Mouse (Mus musculus): ENCODE data around the gene Kcnk10. TPM values are rescaled to one million over a fixed set of nuclear protein-coding genes. Genes with fewer than 3 reads are reported as not detected.

The Kcnk10 gene
- polyA plus RNA-seq, 1 experiment from 2014 or later, result 47.6 TPM

DNA sequence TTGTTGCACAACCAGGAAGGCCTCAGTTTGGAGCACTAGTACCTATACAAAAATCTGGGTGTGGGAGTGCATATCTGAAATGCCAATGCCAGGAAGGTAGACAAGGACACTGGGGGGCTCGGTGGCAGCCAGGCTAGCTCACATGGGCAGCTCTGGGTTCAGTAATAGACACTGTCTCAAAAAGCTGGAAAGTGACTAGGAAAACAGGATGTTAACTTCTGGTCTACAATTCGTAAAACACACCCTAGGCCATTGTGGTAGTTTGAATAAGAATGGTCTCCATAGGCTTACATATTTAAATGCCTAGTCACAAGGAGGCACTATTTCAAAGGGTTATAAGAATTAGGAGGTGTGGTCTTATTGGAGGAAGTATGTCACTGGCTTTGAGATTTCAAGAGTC lies 12.9 kb upstream of the Kcnk10 start:
- H3K36me3 ChIP-seq (replicated peaks), result no peaks in the 10 kb centered on the region
- WGBS, result 94% methylated on average over 2 of the region's 2 CpGs
- no peak overlapping the region for H3K4me2 ChIP-seq
- H3K4me1 ChIP-seq, result no peaks in the 10 kb centered on the region
- ATAC-seq (ENCODE audit: low FRiP score), result no peak
- no peak overlapping the region for H3K9ac ChIP-seq
- H3K4me3 ChIP-seq (replicated peaks), result no peak overlapping the region
- no peaks in the 10 kb centered on the region for H3K27me3 ChIP-seq
- 0 out of 2 replicates have a peak, but pooled peaks cover 10% of the 10 kb centered on the region for H3K9me3 ChIP-seq
- H3K27ac ChIP-seq, result no peak overlapping the region

DNA sequence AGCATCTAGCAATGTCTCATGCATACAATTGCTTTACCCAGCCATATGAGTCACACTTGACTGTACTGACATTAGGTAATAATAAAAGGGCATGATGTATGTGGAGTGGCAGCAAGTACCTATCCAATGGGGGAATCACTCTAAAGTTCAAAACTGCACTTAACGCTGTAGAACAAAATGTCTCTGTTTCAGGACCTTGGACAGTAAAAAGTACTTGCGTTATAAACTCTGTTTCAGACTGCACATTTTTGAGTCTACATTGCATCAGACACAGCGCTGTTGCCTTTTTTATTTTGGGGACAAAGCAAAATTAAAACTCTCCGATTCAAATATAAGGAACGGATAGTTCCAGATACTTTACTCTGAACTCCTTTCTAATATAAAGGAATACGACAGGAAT lies 10.5 kb upstream of the Kcnk10 start:
- ATAC-seq (ENCODE audit: low FRiP score), result no peak
- 74% methylated on average over 6 of the region's 6 CpGs for WGBS
- Histone ChIP-seq H3K9ac (no peak overlapping the region), H3K9me3 (0 out of 2 replicates have a peak, but pooled peaks cover 10% of the 10 kb centered on the region), H3K4me3 (replicated peaks) (no peak overlapping the region), H3K27me3 (no peaks in the 10 kb centered on the region), H3K36me3 (replicated peaks) (no peaks in the 10 kb centered on the region), H3K4me2 (no peak overlapping the region), H3K4me1 (no peaks in the 10 kb centered on the region), H3K27ac (no peak overlapping the region)

DNA sequence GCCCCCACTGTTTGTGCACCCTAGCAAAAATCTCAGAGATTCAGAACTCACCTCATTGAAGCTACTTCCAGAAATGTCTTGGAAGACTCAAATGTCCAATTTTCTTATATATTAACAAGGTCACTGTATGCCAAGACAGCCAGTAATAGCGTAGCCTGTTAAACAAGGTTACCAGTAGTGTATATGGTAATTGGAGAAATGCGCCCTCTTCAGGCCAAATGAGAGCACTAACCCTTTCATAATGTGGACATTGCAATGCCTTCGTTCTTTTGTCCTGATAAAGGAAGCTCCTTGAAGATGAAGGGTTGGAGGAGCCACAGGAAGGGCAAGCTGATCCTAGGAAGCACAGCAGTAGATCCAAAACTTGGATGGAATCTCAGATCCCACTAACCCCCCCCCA lies 7.2 kb upstream of the Kcnk10 start:
- no peaks in the 10 kb centered on the region for H3K27me3 ChIP-seq
- H3K27ac ChIP-seq, result no peak overlapping the region
- no peaks in the 10 kb centered on the region for H3K9me3 ChIP-seq
- ATAC-seq (ENCODE audit: low FRiP score), result 0 out of 2 replicates have a peak, but pooled peaks have one; percentile 44
- H3K4me1 ChIP-seq, result peaks cover 3% of the 10 kb centered on the region; the same call in 1 of the 2 replicates
- H3K9ac ChIP-seq, result no peak overlapping the region
- H3K4me2 ChIP-seq, result no peak overlapping the region
- WGBS, result 36% methylated on average over 3 of the region's 3 CpGs
- H3K36me3 ChIP-seq (replicated peaks), result no peaks in the 10 kb centered on the region
- no peak overlapping the region for H3K4me3 ChIP-seq (replicated peaks)

DNA sequence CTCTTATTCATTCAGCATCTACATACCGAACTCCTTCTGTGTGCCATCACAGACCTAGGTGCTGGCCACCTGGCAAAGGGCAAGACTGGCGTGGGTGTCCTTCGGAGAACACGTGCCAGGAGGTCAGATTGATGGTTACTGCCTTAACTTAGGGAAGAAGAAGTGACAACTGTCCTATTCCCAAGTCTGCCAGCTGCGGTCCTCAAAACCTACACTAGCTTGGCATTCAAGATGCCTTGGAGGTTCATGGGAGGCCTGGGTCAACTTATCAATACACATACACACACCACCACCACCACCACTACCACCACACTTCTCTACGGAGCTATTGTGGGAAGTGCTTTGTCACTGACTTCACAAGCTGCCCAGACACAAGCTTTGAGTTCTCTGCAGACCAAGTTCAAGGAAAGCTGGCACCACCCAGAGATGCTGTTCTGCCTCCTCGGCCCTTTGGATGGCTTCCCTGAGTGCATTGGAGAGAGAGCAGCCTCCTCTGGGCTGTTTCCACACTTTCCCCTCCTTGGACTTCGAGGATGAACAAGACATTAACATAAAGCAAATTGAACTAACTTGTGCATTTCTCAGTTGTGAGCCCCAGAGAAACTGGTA lies 2.1 kb downstream of the Kcnk10 start:
- H3K27ac ChIP-seq, result peak overlapping the region; percentile 94
- H3K9ac ChIP-seq, result peak overlapping the region; percentile 36; the same call in 1 of the 2 replicates
- peaks cover 55% of the 10 kb centered on the region for H3K4me1 ChIP-seq
- peaks cover 6% of the 10 kb centered on the region; the same call in 1 of the 2 replicates for H3K27me3 ChIP-seq
- WGBS, result 65% methylated on average over 8 of the region's 8 CpGs
- no peaks in the 10 kb centered on the region for H3K36me3 ChIP-seq (replicated peaks)
- H3K4me2 ChIP-seq, result peak overlapping the region; percentile 83
- no peak for ATAC-seq (ENCODE audit: low FRiP score)
- H3K4me3 ChIP-seq (replicated peaks), result peak overlapping the region; percentile 77
- no peaks in the 10 kb centered on the region for H3K9me3 ChIP-seq

DNA sequence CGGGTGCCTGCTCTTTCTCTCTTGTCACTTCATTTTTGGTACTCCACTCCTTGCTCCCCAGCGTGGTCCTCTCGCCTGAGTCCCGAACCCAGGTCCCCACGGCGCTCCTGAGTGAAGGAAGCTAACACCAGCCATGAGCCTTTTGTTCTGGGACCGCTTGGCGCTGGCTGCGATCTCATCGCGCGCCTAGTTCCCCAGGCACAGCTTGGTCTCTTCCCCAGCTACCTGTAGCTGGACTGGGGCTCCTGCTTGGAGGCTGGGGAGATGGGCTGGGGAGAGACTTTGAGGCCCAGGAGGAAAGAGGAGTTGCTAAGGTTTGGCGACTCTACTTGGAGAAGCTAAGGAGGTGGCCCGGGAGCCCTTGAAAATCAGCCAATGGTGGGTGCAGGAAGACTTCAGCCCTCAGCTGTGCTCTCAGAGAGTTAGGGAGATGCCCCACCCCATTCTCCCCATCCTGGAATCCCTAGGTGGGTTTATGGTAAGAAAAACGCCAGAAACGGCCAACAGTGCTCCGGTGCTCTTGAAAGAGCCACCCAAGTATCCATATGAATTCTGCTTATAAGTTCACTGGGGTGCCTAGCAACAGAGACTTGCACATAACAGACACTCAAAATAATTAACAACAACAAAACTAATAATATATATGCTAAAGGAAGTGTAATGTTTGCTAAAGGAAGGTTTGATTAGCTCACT lies 2.8 kb downstream of the Kcnk10 start:
- Histone ChIP-seq H3K9ac (peak overlapping the region; percentile 92), H3K36me3 (replicated peaks) (no peaks in the 10 kb centered on the region), H3K27ac (peak overlapping the region; percentile 94), H3K9me3 (no peaks in the 10 kb centered on the region), H3K4me3 (replicated peaks) (peak overlapping the region; percentile 77), H3K27me3 (peaks cover 6% of the 10 kb centered on the region; the same call in 1 of the 2 replicates), H3K4me1 (peaks cover 62% of the 10 kb centered on the region), H3K4me2 (peak overlapping the region; percentile 83)
- peak; percentile 25; the same call in 1 of the 2 replicates for ATAC-seq (ENCODE audit: low FRiP score)
- 8% methylated on average over 17 of the region's 17 CpGs for WGBS

DNA sequence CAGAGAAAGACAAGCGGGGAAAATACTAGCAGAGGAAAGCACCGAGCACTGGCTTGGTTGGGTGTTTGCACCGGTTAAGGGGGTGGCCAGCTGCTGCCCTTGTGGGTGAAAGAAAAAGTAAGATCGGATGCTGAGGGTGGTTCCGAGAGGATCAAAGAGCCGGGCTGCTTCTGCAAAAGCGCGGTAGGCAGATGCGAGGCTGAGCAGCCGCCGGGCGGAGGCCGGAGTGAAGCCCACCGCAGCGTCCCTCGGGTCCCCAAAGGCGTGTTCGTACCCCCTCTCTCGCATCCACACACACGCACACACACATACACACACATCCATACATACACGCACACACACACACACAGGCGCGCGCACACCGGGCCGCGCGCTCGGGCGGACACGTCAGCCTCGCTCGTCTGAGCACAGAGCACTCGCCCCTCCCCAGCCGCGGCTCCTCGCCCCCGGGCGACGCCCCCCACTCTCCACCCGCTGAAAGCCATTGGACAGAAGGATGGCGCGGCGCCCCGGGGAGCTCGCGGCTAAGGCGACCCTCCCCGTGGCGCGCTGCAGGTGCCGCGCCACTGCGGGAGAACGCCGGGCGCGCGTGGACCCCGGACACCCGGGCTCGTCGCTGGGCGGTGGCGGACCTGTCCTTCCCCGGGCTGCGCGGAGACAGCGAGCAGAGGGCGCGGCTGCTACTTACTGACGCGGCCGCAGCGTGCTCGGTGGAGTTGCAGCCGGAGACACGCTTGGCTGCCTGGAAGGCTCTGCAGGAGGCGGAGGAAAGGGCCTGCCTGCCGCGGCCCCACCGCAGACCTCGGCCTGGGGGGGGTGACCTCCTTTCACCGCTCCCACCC lies 3.5 kb downstream of the Kcnk10 start:
- Histone ChIP-seq H3K27me3 (peaks cover 6% of the 10 kb centered on the region; the same call in 1 of the 2 replicates), H3K9me3 (no peaks in the 10 kb centered on the region), H3K36me3 (replicated peaks) (no peaks in the 10 kb centered on the region; the same call in 1 of the 2 replicates), H3K4me2 (peak overlapping the region; percentile 83), H3K4me1 (peaks cover 70% of the 10 kb centered on the region), H3K4me3 (replicated peaks) (peak overlapping the region; percentile 77), H3K9ac (peak overlapping the region; percentile 92), H3K27ac (peak overlapping the region; percentile 94)
- ATAC-seq (ENCODE audit: low FRiP score), result peak; percentile 91
- WGBS, result under 1% methylated on average over 71 of the region's 84 CpGs

DNA sequence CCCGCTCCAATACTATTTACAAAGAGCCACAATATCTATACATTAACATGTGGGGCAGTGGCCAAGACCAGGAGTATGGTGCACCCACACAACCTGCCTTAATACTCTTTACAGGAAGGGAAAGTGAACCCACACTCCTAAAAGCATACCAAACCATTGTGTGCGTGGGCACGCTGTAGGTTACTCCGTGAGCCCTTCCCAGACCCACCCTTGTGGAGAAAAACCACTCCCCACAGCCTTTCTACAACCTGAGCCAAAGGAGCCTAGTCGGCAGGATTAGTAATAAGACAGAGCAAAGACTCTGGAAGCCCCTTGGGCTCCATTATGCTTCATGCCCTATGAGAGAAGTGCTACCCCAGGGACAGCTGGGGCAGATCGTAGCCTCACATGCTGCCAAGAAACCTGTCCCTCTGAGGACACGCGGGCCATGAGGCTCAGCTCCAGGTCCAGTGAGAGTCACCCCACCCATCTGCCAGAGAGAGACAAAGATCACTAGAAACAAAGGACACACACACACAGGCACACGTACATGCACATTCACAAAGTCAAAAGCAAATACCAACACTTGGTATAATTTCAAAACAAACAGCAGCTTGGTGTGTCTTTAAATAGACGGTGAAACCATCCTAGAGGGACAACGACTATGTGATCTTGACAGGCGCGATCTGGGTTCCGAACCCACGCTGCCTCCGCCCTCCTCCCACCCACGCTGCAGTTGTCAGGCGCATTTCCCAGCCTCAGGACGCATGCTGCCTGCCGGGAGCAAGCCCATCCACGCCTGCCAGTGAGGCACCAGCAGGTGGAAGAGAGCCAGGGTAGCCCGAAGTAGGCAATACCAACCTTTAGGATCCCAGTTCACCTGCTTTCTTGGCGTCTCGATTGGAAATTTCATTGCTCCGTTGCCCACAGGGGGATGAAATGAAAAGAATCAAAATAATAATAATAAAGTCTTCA lies 4.5 kb downstream of the Kcnk10 start:
- peak overlapping the region; percentile 94 for H3K27ac ChIP-seq
- ATAC-seq (ENCODE audit: low FRiP score), result peak; percentile 51
- peaks cover 6% of the 10 kb centered on the region; the same call in 1 of the 2 replicates for H3K27me3 ChIP-seq
- H3K9me3 ChIP-seq, result no peaks in the 10 kb centered on the region
- peaks cover 78% of the 10 kb centered on the region for H3K4me1 ChIP-seq
- WGBS, result 8% methylated on average over 25 of the region's 25 CpGs
- no peaks in the 10 kb centered on the region; the same call in 1 of the 2 replicates for H3K36me3 ChIP-seq (replicated peaks)
- peak overlapping the region; percentile 92 for H3K9ac ChIP-seq
- peak overlapping the region; percentile 77 for H3K4me3 ChIP-seq (replicated peaks)
- peak overlapping the region; percentile 83 for H3K4me2 ChIP-seq

DNA sequence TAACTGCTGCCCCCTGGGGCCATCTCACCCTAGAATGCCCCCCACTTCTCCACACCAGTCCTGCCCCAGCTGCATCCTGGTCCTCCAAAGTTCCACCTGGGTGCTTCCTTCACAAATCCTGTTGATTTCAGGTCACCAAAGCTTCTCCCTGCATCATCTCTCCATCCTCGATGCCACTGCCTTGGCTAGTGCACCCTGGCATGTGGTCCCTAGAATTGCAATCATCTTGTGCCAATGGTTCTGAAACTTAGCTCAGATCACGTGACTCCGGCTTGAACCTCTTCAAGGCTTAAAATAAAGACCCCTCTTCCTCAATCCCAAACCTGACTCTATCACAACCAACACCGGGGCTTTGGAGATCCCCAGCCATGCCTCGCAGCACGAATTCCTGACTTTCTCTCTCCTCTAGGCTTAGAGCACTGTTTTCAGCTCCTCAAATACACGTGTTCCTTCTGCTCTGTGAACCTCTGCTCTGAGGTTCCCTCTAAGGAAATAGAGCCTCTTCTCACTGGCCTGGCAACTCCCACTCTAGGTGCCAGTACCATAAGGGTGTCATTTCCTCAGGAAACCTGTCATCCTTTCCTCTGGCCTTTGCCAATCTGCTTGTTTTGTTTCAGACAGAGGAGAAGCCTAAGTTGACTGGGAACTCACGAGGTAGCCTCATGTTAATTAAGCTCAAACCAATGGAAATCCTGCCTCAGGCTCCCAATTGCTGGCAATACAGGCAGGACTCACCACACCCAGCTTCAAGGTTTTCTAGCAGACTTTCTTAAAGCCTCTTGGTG lies 6.0 kb downstream of the Kcnk10 start:
- Histone ChIP-seq H3K27me3 (peaks cover 6% of the 10 kb centered on the region; the same call in 1 of the 2 replicates), H3K4me1 (peaks cover 76% of the 10 kb centered on the region), H3K36me3 (replicated peaks) (no peaks in the 10 kb centered on the region; the same call in 1 of the 2 replicates), H3K4me2 (peak overlapping the region; percentile 83), H3K4me3 (replicated peaks) (peak overlapping the region; percentile 77), H3K9me3 (no peaks in the 10 kb centered on the region), H3K27ac (peak overlapping the region; percentile 59), H3K9ac (peak overlapping the region; percentile 92)
- WGBS, result 43% methylated on average over 8 of the region's 8 CpGs
- no peak for ATAC-seq (ENCODE audit: low FRiP score)

DNA sequence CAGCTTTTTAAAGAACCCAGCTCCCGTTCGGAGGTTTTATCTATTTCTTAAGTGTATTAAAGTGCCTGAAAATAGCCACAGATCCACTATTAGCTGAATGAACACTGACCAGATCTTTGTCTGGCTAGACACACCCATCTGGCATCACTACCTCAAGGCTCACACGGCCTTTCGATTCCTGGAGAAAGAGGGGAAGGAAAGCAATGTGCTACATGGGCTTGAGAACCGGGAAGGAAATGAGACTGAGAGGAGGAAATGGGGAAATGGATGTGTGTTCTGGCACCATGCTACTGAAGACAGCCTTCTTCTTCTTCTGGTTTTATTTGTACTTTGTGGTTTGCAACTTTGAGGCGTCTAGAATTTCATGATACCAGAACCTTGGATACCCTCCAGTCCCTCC lies 8.7 kb downstream of the Kcnk10 start:
- Histone ChIP-seq H3K9ac (no peak overlapping the region), H3K4me3 (replicated peaks) (no peak overlapping the region), H3K4me2 (peak overlapping the region; percentile 15; the same call in 1 of the 2 replicates), H3K27ac (no peak overlapping the region), H3K36me3 (replicated peaks) (no peaks in the 10 kb centered on the region; the same call in 1 of the 2 replicates), H3K4me1 (peaks cover 78% of the 10 kb centered on the region), H3K9me3 (no peaks in the 10 kb centered on the region), H3K27me3 (no peaks in the 10 kb centered on the region)
- no peak for ATAC-seq (ENCODE audit: low FRiP score)
- WGBS, result 87% methylated on average over 6 of the region's 6 CpGs

DNA sequence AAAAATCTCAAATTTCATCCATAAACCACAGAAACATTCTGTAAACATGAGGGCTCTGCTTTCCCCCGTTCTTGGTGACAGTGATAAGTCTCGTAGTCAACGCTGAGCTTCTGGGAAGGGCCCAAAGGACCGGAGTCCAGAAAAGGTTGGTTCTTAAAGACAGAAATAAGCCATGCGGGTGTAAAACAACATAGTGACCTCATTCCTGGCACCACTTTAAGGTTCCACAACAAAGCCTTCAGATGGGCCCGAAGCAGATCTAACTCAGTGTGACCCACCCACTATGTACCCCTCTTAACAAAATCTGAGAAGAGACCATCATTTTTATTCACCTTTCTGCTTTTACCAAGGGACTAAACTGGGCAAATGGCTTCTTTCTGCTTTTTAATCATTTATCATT lies 10.2 kb downstream of the Kcnk10 start:
- H3K4me3 ChIP-seq (replicated peaks), result no peak overlapping the region

More for the DNA sequence above, 10.2 kb downstream of the Kcnk10 start:
- Histone ChIP-seq H3K4me1 (peaks cover 93% of the 10 kb centered on the region), H3K4me2 (0 out of 2 replicates have a peak overlapping the region, but pooled peaks have one; percentile 2), H3K9me3 (no peaks in the 10 kb centered on the region), H3K27ac (peak overlapping the region; percentile 27), H3K27me3 (no peaks in the 10 kb centered on the region), H3K36me3 (replicated peaks) (no peaks in the 10 kb centered on the region; the same call in 1 of the 2 replicates), H3K9ac (no peak overlapping the region)
- 90% methylated on average over 6 of the region's 6 CpGs for WGBS
- no peak for ATAC-seq (ENCODE audit: low FRiP score)
